Mouse (Mus musculus) liver, embryonic 12.5 days (tissue): ENCODE data around the gene Sgk1. TPM values are rescaled to one million over a fixed set of nuclear protein-coding genes. Genes with fewer than 3 reads are reported as not detected.

Experiments used
- polyA plus RNA-seq: library from polyadenylated mRNA; unstranded; fragments of >200 nt; fragmentation: Nextera tagmentation; extraction: Ambion mirVana; gene quantifications from 2 replicates; pipeline ENCODE4 v1.2.1, GENCODE M21; 2016

Gene Sgk1
- polyA plus RNA-seq, 1 experiment from 2014 or later = 12.2 TPM

Other genes starting within 250 kb of the Sgk1 start
- not detected in 2 replicates for gene 4930444G20Rik, start 185.9 kb downstream of the Sgk1 start, polyA plus RNA-seq